Mouse (Mus musculus): ENCODE measurements around the gene Lhfp.

Lhfp gene

DNA sequence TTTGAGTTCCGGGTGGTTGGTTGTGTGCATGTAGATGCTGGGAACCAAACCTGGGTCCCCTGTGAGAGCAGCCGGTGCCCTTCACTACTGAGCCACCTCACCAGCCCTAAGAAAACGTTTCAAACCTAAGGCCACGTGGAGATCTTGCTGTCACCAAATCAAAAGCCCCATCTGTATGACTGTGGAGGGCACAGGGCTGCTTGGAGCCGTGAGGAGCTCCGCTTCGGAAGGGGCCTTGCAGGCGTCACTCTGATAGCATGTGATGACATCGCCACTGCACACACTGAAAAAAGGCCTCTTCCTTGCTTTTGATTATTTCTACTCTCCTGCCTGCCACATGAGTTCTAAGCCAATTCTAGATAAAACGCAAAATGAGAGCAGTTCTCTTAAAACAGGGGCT lies 159.5 kb downstream of the Lhfp start:
- no peaks in the 10 kb centered on the region for H3K9me3 ChIP-seq (ENCODE audit: low read length)
- no peak for TF ChIP-seq POU5F1 (IDR thresholded peaks at IDR 0.05; ENCODE audit: borderline replicate concordance, low read length)
- no peak for TF ChIP-seq NANOG (IDR thresholded peaks at IDR 0.05; ENCODE audit: borderline replicate concordance, low read length)
- TF ChIP-seq CTCF (conservative IDR thresholded peaks at IDR 0.05; ENCODE audit: low read length): no peak
- peaks cover 11% of the 10 kb centered on the region for H3K4me1 ChIP-seq (replicated peaks; ENCODE audit: low read depth, low read length)
- no peaks in the 10 kb centered on the region for H3K27me3 ChIP-seq (ENCODE audit: insufficient read depth, low read length)
- H3K36me3 ChIP-seq (ENCODE audit: insufficient read depth, low read length): no peaks in the 10 kb centered on the region
- no peak overlapping the region for H3K4me3 ChIP-seq (replicated peaks; ENCODE audit: low read length)

GRCm38 (mm10) chr3:53201670-53202069 lies 160.3 kb downstream of the Lhfp start:
- TF ChIP-seq POU5F1 (IDR thresholded peaks at IDR 0.05; ENCODE audit: borderline replicate concordance, low read length) (no peak), CTCF (conservative IDR thresholded peaks at IDR 0.05; ENCODE audit: low read length) (no peak), NANOG (IDR thresholded peaks at IDR 0.05; ENCODE audit: borderline replicate concordance, low read length) (no peak)
- Histone ChIP-seq H3K4me1 (replicated peaks; ENCODE audit: low read depth, low read length) (peaks cover 14% of the 10 kb centered on the region), H3K36me3 (ENCODE audit: insufficient read depth, low read length) (no peaks in the 10 kb centered on the region), H3K4me3 (replicated peaks; ENCODE audit: low read length) (no peak overlapping the region), H3K27me3 (ENCODE audit: insufficient read depth, low read length) (no peaks in the 10 kb centered on the region), H3K9me3 (ENCODE audit: low read length) (no peaks in the 10 kb centered on the region)

- peak; percentile 56 for TF ChIP-seq POU5F1 (IDR thresholded peaks at IDR 0.05; ENCODE audit: borderline replicate concordance, low read length)
- TF ChIP-seq CTCF (conservative IDR thresholded peaks at IDR 0.05; ENCODE audit: low read length): no peak
- no peak for TF ChIP-seq NANOG (IDR thresholded peaks at IDR 0.05; ENCODE audit: borderline replicate concordance, low read length)
- Histone ChIP-seq H3K9me3 (ENCODE audit: low read length) (no peaks in the 10 kb centered on the region), H3K27me3 (ENCODE audit: insufficient read depth, low read length) (no peaks in the 10 kb centered on the region), H3K4me1 (replicated peaks; ENCODE audit: low read depth, low read length) (peaks cover 14% of the 10 kb centered on the region), H3K36me3 (ENCODE audit: insufficient read depth, low read length) (no peaks in the 10 kb centered on the region), H3K4me3 (replicated peaks; ENCODE audit: low read length) (no peak overlapping the region)
Observed at GRCm38 (mm10) chr3:53202184-53202583, 160.9 kb downstream of the Lhfp start.

- Histone ChIP-seq H3K36me3 (ENCODE audit: insufficient read depth, low read length) (no peaks in the 10 kb centered on the region), H3K4me1 (replicated peaks; ENCODE audit: low read depth, low read length) (peaks cover 14% of the 10 kb centered on the region), H3K27me3 (ENCODE audit: insufficient read depth, low read length) (no peaks in the 10 kb centered on the region), H3K4me3 (replicated peaks; ENCODE audit: low read length) (no peak overlapping the region), H3K9me3 (ENCODE audit: low read length) (no peaks in the 10 kb centered on the region)
- TF ChIP-seq POU5F1 (IDR thresholded peaks at IDR 0.05; ENCODE audit: borderline replicate concordance, low read length) (no peak), CTCF (conservative IDR thresholded peaks at IDR 0.05; ENCODE audit: low read length) (no peak), NANOG (IDR thresholded peaks at IDR 0.05; ENCODE audit: borderline replicate concordance, low read length) (no peak)
Observed at GRCm38 (mm10) chr3:53202698-53203097, 161.4 kb downstream of the Lhfp start.

DNA sequence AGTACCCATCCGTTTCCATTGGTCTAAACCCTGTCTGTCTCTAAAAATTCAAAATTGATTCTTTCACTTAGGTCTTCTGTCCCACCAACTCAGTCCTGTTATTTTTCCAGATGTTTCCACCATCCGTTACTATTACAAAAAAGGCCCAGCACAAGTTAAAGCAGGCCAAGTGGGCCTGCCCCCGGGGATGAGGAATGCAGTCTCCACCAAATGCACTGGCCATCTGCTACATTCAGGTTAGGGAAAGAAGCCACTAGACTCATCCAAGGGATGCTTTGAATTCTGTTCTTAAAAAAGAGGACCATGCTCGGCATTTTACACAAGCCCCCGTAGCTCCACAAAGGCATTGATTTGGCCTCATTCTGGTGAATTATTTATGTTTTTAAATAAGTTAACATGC lies 162.3 kb downstream of the Lhfp start:
- no peaks in the 10 kb centered on the region for H3K27me3 ChIP-seq (ENCODE audit: insufficient read depth, low read length)
- no peak for TF ChIP-seq NANOG (IDR thresholded peaks at IDR 0.05; ENCODE audit: borderline replicate concordance, low read length)
- no peak for TF ChIP-seq POU5F1 (IDR thresholded peaks at IDR 0.05; ENCODE audit: borderline replicate concordance, low read length)
- TF ChIP-seq CTCF (conservative IDR thresholded peaks at IDR 0.05; ENCODE audit: low read length): no peak
- H3K4me1 ChIP-seq (replicated peaks; ENCODE audit: low read depth, low read length): peaks cover 14% of the 10 kb centered on the region
- H3K4me3 ChIP-seq (replicated peaks; ENCODE audit: low read length): no peak overlapping the region
- H3K9me3 ChIP-seq (ENCODE audit: low read length): no peaks in the 10 kb centered on the region
- H3K36me3 ChIP-seq (ENCODE audit: insufficient read depth, low read length): no peaks in the 10 kb centered on the region

GRCm38 (mm10) chr3:53204348-53204984 lies 163.1 kb downstream of the Lhfp start:
- Histone ChIP-seq H3K9me3 (ENCODE audit: low read length) (no peaks in the 10 kb centered on the region), H3K27me3 (ENCODE audit: insufficient read depth, low read length) (no peaks in the 10 kb centered on the region), H3K4me3 (replicated peaks; ENCODE audit: low read length) (no peak overlapping the region), H3K4me1 (replicated peaks; ENCODE audit: low read depth, low read length) (peaks cover 14% of the 10 kb centered on the region), H3K36me3 (ENCODE audit: insufficient read depth, low read length) (no peaks in the 10 kb centered on the region)
- TF ChIP-seq NANOG (IDR thresholded peaks at IDR 0.05; ENCODE audit: borderline replicate concordance, low read length): no peak
- no peak for TF ChIP-seq POU5F1 (IDR thresholded peaks at IDR 0.05; ENCODE audit: borderline replicate concordance, low read length)
- TF ChIP-seq CTCF (conservative IDR thresholded peaks at IDR 0.05; ENCODE audit: low read length): no peak

- no peaks in the 10 kb centered on the region for H3K36me3 ChIP-seq (ENCODE audit: insufficient read depth, low read length)
- TF ChIP-seq NANOG (IDR thresholded peaks at IDR 0.05; ENCODE audit: borderline replicate concordance, low read length) (no peak), POU5F1 (IDR thresholded peaks at IDR 0.05; ENCODE audit: borderline replicate concordance, low read length) (no peak)
Observed at GRCm38 (mm10) chr3:53204985-53205365, 163.6 kb downstream of the Lhfp start.

DNA sequence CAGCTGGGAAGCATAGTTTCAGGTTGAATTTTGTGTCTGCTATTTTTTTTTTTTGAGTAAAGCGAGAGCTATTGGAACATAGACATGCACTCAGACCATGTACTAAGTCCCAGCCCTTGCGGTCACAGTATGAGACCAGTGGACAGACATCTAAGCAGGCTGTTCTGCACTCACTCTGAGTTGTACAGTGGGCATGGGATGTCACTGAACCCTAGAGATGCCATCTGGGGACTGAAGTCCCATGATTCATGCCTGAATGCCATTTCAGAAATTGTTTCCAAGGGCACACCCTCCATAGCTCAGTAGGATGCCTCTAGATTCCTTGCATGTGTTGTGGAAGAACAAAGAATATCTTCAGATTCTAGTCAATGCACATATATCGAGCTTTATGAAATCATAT lies 164.4 kb downstream of the Lhfp start:
- Histone ChIP-seq H3K27me3 (ENCODE audit: insufficient read depth, low read length) (no peaks in the 10 kb centered on the region), H3K9me3 (ENCODE audit: low read length) (no peaks in the 10 kb centered on the region), H3K4me1 (replicated peaks; ENCODE audit: low read depth, low read length) (peaks cover 14% of the 10 kb centered on the region), H3K36me3 (ENCODE audit: insufficient read depth, low read length) (no peaks in the 10 kb centered on the region), H3K4me3 (replicated peaks; ENCODE audit: low read length) (no peak overlapping the region)
- TF ChIP-seq CTCF (conservative IDR thresholded peaks at IDR 0.05; ENCODE audit: low read length): no peak
- TF ChIP-seq NANOG (IDR thresholded peaks at IDR 0.05; ENCODE audit: borderline replicate concordance, low read length): no peak
- no peak for TF ChIP-seq POU5F1 (IDR thresholded peaks at IDR 0.05; ENCODE audit: borderline replicate concordance, low read length)

More at GRCm38 (mm10) chr3:53204985-53205365, 163.6 kb downstream of the Lhfp start:
- Histone ChIP-seq H3K4me3 (replicated peaks; ENCODE audit: low read length) (no peak overlapping the region), H3K9me3 (ENCODE audit: low read length) (no peaks in the 10 kb centered on the region), H3K27me3 (ENCODE audit: insufficient read depth, low read length) (no peaks in the 10 kb centered on the region), H3K4me1 (replicated peaks; ENCODE audit: low read depth, low read length) (peaks cover 14% of the 10 kb centered on the region)

Data from E14TG2a.4 (cell line).